Mouse (Mus musculus): ENCODE measurements around the gene Ugt1a7c.

DNA sequence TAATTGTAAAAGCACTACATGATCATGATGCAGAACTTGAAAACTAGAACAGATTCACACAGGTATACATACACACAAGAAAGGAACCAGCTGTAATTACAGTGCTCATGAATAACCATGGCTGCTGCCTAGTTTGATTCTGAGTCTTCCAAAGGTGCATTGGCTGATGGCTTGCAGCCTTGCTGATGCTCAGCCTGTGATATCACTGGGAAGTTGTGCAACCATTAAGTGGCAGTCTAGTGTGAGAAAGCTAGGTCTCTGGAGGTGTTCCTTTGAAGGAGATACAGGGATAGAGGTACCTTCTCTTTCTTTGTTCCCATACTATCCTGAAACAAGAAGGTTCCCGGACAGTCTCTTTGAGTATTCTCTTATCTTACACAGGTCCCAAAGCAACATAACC is 124.2 kb downstream of the Ugt1a7c start:
- no peak for TF ChIP-seq POLR2A (IDR thresholded peaks at IDR 0.05; ENCODE audit: borderline replicate concordance, extremely low read depth, low read depth, low read length)
- no peak for TF ChIP-seq CTCF (IDR thresholded peaks at IDR 0.05; ENCODE audit: insufficient read depth, low read length)
